Mouse (Mus musculus) cerebellum, adult 2 months (tissue): ENCODE results near the gene Gm17535. TPM values are rescaled to one million over a fixed set of nuclear protein-coding genes. Genes with fewer than 3 reads are reported as not detected.
"Not testable (repeated sequence)": the region's sequence is repeated elsewhere in the genome, so short reads cannot be mapped to it uniquely, and the experiment has no call there.

Source experiments
- DNase-seq, 2 experiments: peaks; one replicate each; pipeline ENCODE4 v3.0.0; 2021
- H3K27ac ChIP-seq: fragments of 200-500 bp; 2 replicates; pipeline ENCODE4 v1.5.1; 2012; ENCODE audit warnings: low read length, control low read depth, inconsistent platforms; ENCODE audit not compliant: insufficient read depth
- H3K27me3 ChIP-seq: fragments of 200-500 bp; 2 replicates; pipeline ENCODE4 v1.6.1; 2012; ENCODE audit warnings: inconsistent platforms, mild to moderate bottlenecking, low read length, moderate library complexity; ENCODE audit not compliant: control insufficient read depth, insufficient read depth
- H3K4me1 ChIP-seq: fragments of 200-500 bp; 2 replicates; pipeline ENCODE4 v1.6.1; 2011; ENCODE audit warnings: low read length; ENCODE audit not compliant: control insufficient read depth, insufficient read depth
- H3K4me3 ChIP-seq: fragments of 200-500 bp; replicated peaks from 2 replicates; pipeline ENCODE3; 2011; ENCODE audit warnings: mild to moderate bottlenecking, low read depth, low read length, control low read depth; ENCODE audit not compliant: insufficient read depth
- WGBS: fragments of 180-500 bp; shearing (Covaris S2); methylation state at CpG from one replicate; pipeline ENCODE4 v1.1.7; 2018; 5-methylcytosine and 5-hydroxymethylcytosine counted together
- polyA plus RNA-seq: library from polyadenylated mRNA; depleted of rRNA; stranded (reverse); fragments of >200 nt; gene quantifications from 2 replicates; pipeline ENCODE4 v1.2.3, GENCODE M21; 2012; rRNA removed

Gm17535 gene
- polyA plus RNA-seq, 1 experiment, result not detected

DNA sequence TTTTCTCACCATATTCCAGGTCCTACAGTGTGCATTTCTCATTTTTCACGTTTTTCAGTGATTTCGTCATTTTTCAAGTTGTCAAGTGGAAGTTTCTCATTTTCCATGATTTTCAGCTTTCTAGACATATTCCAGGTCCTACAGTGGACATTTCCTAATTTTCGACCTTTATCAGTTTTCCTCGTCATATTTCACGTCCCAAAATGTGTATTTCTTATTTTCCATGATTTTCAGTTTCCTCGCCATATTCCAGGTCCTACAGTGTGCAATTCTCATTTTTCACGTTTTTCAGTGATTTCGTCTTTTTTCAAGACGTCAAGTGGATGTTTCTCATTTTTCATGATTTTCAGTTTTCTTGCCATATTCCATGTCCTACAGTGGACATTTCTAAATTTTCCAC is 7.2 kb upstream of the Gm17535 start:
- not testable (repeated sequence) for H3K27me3 ChIP-seq, H3K4me1 ChIP-seq, H3K27ac ChIP-seq, DNase-seq, H3K4me3 ChIP-seq
- whole genome bisulfite sequencing, result 71% methylated on average over 9 of the region's 9 CpGs

DNA sequence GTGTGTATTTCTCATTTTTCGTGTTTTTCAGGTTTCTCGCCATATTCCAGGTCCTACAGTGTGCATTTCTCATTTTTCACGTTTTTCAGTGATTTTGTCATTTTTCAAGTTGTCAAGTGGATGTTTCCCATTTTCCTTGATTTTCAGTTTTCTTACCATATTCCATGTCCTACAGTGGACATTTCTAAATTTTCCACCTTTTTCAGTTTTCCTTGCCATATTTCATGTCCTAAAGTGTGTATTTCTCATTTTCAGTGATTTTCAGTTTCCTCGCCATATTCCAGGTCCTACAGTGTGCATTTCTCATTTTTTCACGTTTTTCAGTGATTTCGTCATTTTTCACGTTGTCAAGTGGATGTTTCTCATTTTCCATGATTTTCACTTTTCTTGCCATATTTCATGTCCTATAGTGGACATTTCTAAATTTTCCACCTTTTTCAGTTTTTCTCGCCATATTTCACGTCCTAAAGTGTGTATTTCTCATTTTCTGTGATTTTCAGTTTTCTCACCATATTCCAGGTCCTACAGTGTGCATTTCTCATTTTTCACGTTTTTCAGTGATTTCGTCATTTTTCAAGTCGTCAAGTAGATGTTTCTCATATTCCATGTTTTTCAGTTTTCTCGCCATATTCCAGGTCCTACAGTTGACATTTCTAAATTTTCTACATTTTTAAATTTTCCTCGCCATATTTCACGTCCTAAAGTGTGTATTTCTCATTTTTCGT is 5.0 kb upstream of the Gm17535 start:
- not testable (repeated sequence) for H3K27ac ChIP-seq, H3K27me3 ChIP-seq, H3K4me3 ChIP-seq, H3K4me1 ChIP-seq
- peak; percentile 25 to 29 for DNase-seq
- WGBS, result 65% methylated on average over 13 of the region's 16 CpGs

DNA sequence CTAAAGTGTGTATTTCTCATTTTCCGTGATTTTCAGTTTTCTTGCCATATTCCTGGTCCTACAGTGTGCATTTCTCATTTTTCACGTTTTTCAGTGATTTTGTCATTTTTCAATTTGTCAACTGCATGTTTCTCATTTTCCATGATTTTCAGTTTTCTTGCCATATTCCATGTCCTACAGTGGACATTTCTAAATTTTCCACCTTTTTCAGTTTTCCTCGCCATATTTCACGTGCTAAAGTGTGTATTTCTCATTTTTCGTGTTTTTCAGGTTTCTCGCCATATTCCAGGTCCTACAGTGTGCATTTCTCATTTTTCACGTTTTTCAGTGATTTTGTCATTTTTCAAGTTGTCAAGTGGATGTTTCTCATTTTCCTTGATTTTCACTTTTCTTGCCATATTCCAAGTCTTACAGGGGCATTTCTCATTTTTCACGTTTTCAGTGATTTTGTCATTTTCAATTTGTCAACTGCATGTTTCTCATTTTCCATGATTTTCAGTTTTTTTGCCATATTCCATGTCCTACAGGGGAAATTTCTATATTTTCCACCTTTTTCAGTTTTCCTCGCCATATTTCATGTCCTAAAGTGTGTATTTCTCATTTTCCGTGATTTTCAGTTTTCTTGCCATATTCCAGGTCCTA is 3.6 kb upstream of the Gm17535 start:
- not testable (repeated sequence) for H3K4me3 ChIP-seq, H3K4me1 ChIP-seq, H3K27me3 ChIP-seq, DNase-seq, H3K27ac ChIP-seq
- WGBS, result 62% methylated on average over 2 of the region's 10 CpGs

DNA sequence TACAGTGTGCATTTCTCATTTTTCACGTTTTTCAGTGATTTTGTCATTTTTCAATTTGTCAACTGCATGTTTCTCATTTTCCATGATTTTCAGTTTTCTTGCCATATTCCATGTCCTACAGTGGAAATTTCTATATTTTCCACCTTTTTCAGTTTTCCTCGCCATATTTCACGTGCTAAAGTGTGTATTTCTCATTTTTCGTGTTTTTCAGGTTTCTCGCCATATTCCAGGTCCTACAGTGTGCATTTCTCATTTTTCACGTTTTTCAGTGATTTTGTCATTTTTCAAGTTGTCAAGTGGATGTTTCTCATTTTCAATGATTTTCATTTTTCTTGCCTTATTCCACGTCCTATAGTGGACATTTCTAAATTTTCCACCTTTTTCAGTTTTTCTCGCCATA is 2.2 kb downstream of the Gm17535 start, which contains the start of gene Gm10715:
Gene Gm10715 (plus strand): TSS at position 301 of the 400 bp plus-strand sequence.
- not testable (repeated sequence) for DNase-seq, H3K27me3 ChIP-seq, H3K4me1 ChIP-seq, H3K27ac ChIP-seq, H3K4me3 ChIP-seq
- WGBS, result 80% methylated on average over 8 of the region's 8 CpGs

DNA sequence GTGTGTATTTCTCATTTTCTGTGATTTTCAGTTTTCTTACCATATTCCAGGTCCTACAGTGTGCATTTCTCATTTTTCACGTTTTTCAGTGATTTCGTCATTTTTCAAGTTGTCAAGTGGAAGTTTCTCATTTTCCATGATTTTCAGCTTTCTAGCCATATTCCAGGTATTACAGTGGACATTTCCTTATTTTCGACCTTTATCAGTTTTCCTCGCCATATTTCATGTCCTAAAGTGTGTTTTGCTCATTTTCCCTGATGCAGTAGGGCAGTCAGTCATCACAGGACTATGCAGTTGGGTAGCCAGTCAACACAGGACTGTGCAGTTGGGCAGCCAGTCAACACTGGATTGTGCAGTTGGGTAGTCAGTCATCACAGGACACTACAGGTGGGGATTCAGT is 3.8 kb downstream of the Gm17535 start:
- DNase-seq, H3K4me1 ChIP-seq, H3K27ac ChIP-seq, H3K4me3 ChIP-seq, H3K27me3 ChIP-seq: not testable (repeated sequence)
- 62% methylated on average over 4 of the region's 4 CpGs for WGBS

Other genes starting within 250 kb of the Gm17535 start
- not detected in 2 replicates for gene Gm10722, start 33.7 kb upstream of the Gm17535 start, polyA plus RNA-seq
- not detected in 2 replicates for gene Gm11168, start 31.3 kb upstream of the Gm17535 start, polyA plus RNA-seq
- not detected in 2 replicates for gene Gm10721, start 21.5 kb upstream of the Gm17535 start, polyA plus RNA-seq
- gene Gm10720, start 18.9 kb upstream of the Gm17535 start, polyA plus RNA-seq, result not detected in 2 replicates
- gene Gm10719, start 17.2 kb upstream of the Gm17535 start, polyA plus RNA-seq, result 0.47 TPM in 1 of 2 replicates, not detected in the other
- gene Gm10718, start 11.1 kb upstream of the Gm17535 start, polyA plus RNA-seq, result 0.22 and 0.26 TPM in 2 replicates
- gene Gm10717, start 9.2 kb upstream of the Gm17535 start, polyA plus RNA-seq, result not detected in 2 replicates
- gene Gm10715, start 2.3 kb downstream of the Gm17535 start, polyA plus RNA-seq, result not detected in 2 replicates